Mouse (Mus musculus): ENCODE results near the gene Fam25c. TPM values are rescaled to one million over a fixed set of nuclear protein-coding genes. Genes with fewer than 3 reads are reported as not detected.
A peak's percentile ranks its signal among the peaks of the same experiment; 100 is the strongest.
"Not testable (repeated sequence)": the region's sequence is repeated elsewhere in the genome, so short reads cannot be mapped to it uniquely, and the experiment has no call there.

Fam25c gene
- total RNA-seq, 2 experiments from 2014 or later, result not detected

DNA sequence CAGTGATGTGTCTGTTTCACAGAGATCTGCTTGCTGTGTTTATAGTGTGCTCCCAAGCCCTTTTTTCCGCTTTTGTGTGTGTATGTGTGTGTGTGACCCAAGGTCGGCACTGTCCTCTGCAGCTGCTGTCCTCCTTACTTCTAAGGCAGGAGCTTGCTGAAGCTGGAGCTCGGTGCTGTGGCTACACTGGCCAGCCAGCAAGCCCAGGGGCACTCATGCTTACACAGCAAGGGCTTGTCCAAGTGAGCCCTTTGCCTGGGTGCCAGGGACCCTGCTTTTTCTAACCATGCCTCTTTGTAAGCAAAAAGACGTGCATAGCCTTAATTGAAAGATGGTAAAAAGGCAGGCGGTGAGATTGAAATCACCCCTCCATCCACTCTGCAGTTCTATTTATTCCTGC lies 22.8 kb downstream of the Fam25c start:
- ATAC-seq (replicated peaks; ENCODE audit: low FRiP score, poor library complexity, severe bottlenecking), result no peak

- ATAC-seq (replicated peaks; ENCODE audit: low FRiP score, poor library complexity, severe bottlenecking), result no peak
These were observed 23.3 kb downstream of the Fam25c start for GRCm38 (mm10) chr14:34331886-34332285.

- ATAC-seq (replicated peaks; ENCODE audit: low FRiP score, poor library complexity, severe bottlenecking), result no peak
These were observed 24.5 kb downstream of the Fam25c start for GRCm38 (mm10) chr14:34330657-34331158.

DNA sequence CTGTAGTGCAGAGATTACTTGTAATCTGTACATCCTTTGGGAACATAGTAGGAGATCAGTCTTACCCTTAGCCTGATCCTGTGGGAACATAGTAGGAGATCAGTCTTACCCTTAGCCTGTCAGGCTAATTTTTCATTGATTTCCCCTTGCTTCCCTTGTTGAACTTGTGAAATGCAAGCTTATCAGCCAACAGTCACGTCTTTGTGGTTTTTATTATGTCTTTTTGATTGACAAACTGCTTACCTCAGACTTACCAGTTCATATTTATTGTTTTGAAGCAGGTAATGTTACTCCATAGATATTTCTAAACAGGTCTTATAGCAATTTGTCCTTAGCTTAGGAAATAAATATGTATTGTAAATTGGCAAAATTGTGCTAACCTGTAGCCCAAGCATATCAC lies 27.6 kb downstream of the Fam25c start:
- ATAC-seq (replicated peaks; ENCODE audit: low FRiP score, poor library complexity, severe bottlenecking), result no peak

- ATAC-seq (replicated peaks; ENCODE audit: low FRiP score, poor library complexity, severe bottlenecking), result no peak
These were observed 28.6 kb downstream of the Fam25c start for GRCm38 (mm10) chr14:34326606-34327005.

- no peak for ATAC-seq (replicated peaks; ENCODE audit: low FRiP score, poor library complexity, severe bottlenecking)
These were observed 31.6 kb downstream of the Fam25c start for GRCm38 (mm10) chr14:34323576-34324085.

GRCm38 (mm10) chr14:34318113-34318512 lies 37.1 kb downstream of the Fam25c start:
- ATAC-seq (replicated peaks; ENCODE audit: low FRiP score, poor library complexity, severe bottlenecking), result no peak

- ATAC-seq (replicated peaks; ENCODE audit: low FRiP score, poor library complexity, severe bottlenecking), result no peak
These were observed 37.8 kb downstream of the Fam25c start for GRCm38 (mm10) chr14:34317431-34317830.

- no peak for ATAC-seq (replicated peaks; ENCODE audit: low FRiP score, poor library complexity, severe bottlenecking)
These were observed 38.9 kb downstream of the Fam25c start for GRCm38 (mm10) chr14:34316346-34316745.

- ATAC-seq (replicated peaks; ENCODE audit: low FRiP score, poor library complexity, severe bottlenecking), result no peak
These were observed 40.4 kb downstream of the Fam25c start for GRCm38 (mm10) chr14:34314796-34315195.

- ATAC-seq (replicated peaks; ENCODE audit: low FRiP score, poor library complexity, severe bottlenecking), result not testable (repeated sequence)
These were observed 40.9 kb downstream of the Fam25c start for GRCm38 (mm10) chr14:34314383-34314782.

- ATAC-seq (replicated peaks; ENCODE audit: low FRiP score, poor library complexity, severe bottlenecking), result no peak
These were observed 41.6 kb downstream of the Fam25c start for GRCm38 (mm10) chr14:34313612-34314011.

DNA sequence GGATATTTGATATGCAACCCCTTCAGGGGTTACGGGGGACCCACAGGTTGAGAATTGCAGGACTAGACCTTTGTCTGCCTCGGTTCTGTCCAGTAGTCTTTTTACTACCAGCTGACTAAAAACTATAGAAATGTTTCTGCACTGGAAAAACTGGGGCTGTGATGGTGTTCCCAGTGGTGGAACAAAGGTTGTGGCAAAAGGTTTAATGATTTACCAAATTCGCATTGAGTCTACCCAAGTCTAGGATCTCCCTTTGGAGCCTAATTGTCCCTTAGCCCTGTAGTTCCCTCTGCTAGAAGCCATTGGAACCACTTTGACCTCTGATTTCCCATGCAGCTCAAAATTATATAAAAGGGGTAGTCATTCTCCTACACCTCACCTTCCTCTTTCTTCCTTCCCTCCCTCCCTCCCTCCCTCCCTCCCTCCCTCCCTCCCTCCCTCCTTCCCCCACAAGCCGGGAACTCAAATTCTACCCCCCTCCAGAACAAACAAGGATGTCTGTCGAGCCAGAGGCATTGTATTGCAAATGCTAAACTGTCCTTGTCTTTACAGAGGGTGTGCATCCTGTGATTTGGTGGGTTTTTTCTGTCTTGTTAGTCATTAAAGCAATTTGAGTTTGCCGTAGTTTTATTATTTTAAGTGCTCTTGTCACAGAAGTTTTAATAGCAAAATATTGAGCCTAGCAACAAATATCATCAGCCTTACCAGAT lies 42.7 kb downstream of the Fam25c start:
- no peak for ATAC-seq (replicated peaks; ENCODE audit: low FRiP score, poor library complexity, severe bottlenecking)

DNA sequence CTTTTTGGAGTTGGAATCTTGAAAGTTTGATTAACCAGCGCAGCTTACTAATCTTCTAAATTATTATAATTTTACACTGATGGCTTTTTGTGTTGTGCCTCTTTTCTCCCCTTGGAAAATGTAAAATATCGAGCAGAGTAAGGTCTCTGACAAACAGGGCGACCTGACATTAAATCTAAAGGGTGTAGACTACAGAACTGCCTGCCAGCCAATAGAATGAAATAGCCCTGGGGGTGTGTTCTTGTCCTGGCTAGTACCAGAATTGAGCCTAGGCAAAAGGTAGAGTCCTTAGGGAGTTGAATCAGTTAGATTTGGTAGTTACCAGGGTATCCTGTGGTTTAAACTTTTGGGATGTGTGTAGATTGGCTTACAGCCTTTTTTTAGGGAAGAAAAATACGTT lies 43.5 kb downstream of the Fam25c start:
- ATAC-seq (replicated peaks; ENCODE audit: low FRiP score, poor library complexity, severe bottlenecking), result no peak

DNA sequence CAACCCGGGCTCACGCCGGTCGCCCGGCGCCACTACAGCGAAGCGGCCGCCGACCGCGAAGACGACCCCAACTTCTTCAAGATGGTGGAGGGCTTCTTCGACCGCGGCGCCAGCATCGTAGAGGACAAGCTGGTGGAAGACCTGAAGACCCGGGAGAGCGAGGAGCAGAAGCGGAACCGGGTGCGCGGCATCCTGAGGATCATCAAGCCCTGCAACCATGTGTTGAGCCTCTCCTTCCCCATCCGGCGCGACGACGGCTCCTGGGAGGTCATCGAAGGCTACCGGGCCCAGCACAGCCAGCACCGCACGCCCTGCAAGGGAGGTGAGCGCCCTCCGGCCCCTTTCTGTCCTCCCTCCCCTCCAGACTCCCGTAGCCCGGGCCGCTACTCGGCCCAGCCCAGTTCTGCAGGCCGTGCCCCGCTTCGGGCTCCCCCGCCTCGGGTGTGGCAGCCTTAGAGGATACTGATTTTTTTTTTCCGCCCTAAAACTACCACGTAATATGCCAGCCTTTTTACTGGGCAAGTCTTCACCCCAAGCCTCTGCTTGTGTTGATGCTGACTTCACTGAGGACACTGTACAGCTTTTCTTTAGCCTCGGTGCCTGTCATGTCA lies 44.1 kb downstream of the Fam25c start:
- peak; percentile 55 for ATAC-seq (replicated peaks; ENCODE audit: low FRiP score, poor library complexity, severe bottlenecking)

DNA sequence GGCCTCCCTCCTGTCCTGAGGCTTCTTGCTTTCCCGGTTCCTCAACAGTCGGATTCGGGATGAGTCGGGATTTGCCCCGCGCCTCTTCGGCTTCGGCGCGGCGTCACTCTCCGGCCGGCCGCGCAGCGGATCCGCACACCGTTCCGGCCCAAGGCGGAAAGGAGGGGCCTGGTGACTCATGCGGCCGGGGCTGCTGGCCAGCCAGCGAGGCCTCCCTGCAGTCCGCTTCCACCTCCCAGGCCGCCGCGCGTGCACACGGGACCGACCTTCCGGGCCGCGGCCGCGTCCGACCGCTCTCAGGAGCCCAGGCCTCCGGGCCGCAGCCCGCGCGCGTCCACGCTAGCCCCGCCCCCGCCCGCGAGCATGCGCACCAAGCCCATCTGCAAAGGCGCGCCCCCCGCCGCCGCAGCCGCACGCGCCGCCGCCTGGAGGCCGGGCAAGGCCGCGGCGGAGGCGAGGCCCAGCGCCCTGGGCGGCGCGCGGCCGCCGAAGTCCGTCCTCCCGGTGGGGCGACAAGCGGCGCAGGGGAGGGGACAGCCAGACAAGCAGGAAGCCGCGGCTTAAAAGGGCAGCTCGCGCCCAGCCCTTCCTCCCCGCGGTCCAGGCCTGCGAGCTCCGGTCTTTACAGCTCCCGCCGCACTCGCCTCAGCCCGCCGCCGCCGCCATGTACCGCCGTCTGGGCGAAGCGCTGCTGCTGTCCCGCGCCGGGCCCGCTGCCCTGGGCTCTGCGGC lies 44.8 kb downstream of the Fam25c start, which contains the start of the genes Shld2 and Glud1:
Gene Shld2 (minus strand): TSS at position 260 of the 732 bp plus-strand sequence.
Gene Glud1 (plus strand): TSS at position 494 of the 732 bp plus-strand sequence.
- ATAC-seq (replicated peaks; ENCODE audit: low FRiP score, poor library complexity, severe bottlenecking), result peak; percentile 87

DNA sequence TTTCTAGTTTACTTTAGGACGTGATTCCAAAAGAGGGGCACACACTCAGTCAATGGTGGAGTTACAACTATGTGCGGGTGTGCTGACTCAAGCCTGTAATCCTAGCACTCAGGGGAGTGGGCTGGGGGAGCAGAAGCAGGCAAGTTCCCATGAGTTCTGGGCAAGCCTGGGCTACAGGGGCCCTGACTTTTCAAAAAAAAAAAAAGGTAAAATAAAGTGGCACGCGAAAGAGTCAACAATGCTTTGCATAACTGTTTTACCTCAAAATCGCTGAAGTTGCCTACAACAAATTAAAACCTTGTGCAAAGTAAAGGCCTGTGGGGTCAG lies 45.4 kb downstream of the Fam25c start:
- ATAC-seq (replicated peaks; ENCODE audit: low FRiP score, poor library complexity, severe bottlenecking), result no peak

DNA sequence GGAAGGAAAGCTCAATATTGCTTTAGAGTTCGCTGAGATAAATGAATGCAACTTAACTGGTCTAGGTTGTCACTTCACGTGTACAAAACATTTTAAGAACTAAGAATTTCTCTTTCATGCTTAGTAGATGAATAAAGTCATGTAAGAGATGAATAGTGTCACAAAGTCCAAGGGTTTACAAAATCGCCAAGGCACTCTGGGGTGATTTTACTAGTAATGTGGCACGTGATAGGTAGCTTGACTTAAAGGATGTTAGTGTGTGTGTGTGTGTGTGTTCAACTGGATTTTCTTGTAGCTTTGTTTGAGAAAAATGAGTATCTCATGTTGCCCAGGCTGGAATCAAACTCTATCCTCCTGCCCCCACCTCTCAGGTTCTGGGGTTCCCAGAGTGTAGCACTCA lies 46.0 kb downstream of the Fam25c start:
- ATAC-seq (replicated peaks; ENCODE audit: low FRiP score, poor library complexity, severe bottlenecking), result no peak

DNA sequence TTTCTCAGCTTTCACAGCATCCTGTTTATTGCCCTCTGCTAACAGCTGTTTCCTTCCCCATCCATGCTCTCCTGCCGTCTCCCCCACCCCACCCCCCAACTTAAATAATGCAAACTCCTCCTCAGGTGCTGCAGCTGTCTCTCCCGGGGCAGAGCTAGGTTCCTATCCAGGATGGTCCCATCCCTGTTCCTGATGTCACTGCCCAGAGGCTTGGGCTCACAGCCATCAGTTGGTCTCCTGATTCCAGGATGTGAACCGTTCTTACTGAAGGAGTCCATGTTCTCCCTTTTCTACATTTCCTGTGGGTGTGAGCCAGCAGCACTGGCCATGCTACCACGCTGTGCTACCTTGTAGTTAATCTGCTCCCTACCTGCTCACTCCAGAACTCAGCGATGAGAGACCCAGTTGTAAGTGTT lies 52.0 kb downstream of the Fam25c start:
- no peak for ATAC-seq (replicated peaks; ENCODE audit: low FRiP score, poor library complexity, severe bottlenecking)

GRCm38 (mm10) chr14:34302681-34303242 lies 52.5 kb downstream of the Fam25c start:
- no peak for ATAC-seq (replicated peaks; ENCODE audit: low FRiP score, poor library complexity, severe bottlenecking)

Measured in erythroblast, adult 5-6 weeks (primary cell).